Mouse (Mus musculus): ENCODE measurements around the gene Eif4g3. TPM values are rescaled to one million over a fixed set of nuclear protein-coding genes. Genes with fewer than 3 reads are reported as not detected.

The Eif4g3 gene
- 61.6 and 61.7 TPM in 2 replicates for polyA plus RNA-seq (2016; fragmentation: Nextera tagmentation; extraction: Ambion mirVana)

GRCm38 (mm10) chr4:137992890-137993289, at the start of gene Eif4g3:
Gene Eif4g3, plus strand, starts transcription at chr4:137993022.
- Histone ChIP-seq H3K4me2 (replicated peaks) (peak within 1 kb of the TSS; percentile 84), H3K27ac (peak within 1 kb of the TSS; percentile 95), H3K9ac (peak within 1 kb of the TSS; percentile 100), H3K4me1 (peaks cover 30% of the 10 kb centered on the region), H3K36me3 (peaks cover 13% of the 10 kb centered on the region), H3K4me3 (peak within 1 kb of the TSS; percentile 100), H3K27me3 (no peaks in the 10 kb centered on the region), H3K9me3 (replicated peaks) (no peaks in the 10 kb centered on the region)
- WGBS, result under 1% methylated on average over 39 of the region's 39 CpGs
- peak; percentile 71 for ATAC-seq (ENCODE audit: low FRiP score)

GRCm38 (mm10) chr4:137943540-137943939, 49.3 kb upstream of the Eif4g3 start:
- Histone ChIP-seq H3K4me1 (peaks cover 28% of the 10 kb centered on the region), H3K4me3 (no peak overlapping the region), H3K9ac (no peak overlapping the region), H3K27me3 (no peaks in the 10 kb centered on the region), H3K4me2 (replicated peaks) (no peak overlapping the region), H3K36me3 (peaks cover 23% of the 10 kb centered on the region), H3K27ac (no peak overlapping the region), H3K9me3 (replicated peaks) (0 out of 2 replicates have a peak, but pooled peaks cover 3% of the 10 kb centered on the region)
- WGBS, result 89% methylated on average over 10 of the region's 10 CpGs
- ATAC-seq (ENCODE audit: low FRiP score), result no peak

- no peak overlapping the region for H3K27ac ChIP-seq
- peaks cover 20% of the 10 kb centered on the region for H3K4me1 ChIP-seq
- 0 out of 2 replicates have a peak, but pooled peaks cover 3% of the 10 kb centered on the region for H3K9me3 ChIP-seq (replicated peaks)
- H3K9ac ChIP-seq, result no peak overlapping the region
- H3K4me2 ChIP-seq (replicated peaks), result no peak overlapping the region
- H3K36me3 ChIP-seq, result peaks cover 36% of the 10 kb centered on the region
- no peaks in the 10 kb centered on the region for H3K27me3 ChIP-seq
- no peak for ATAC-seq (ENCODE audit: low FRiP score)
- H3K4me3 ChIP-seq, result no peak overlapping the region
- WGBS, result 68% methylated on average over 4 of the region's 4 CpGs
Observed at GRCm38 (mm10) chr4:137945376-137945775, 47.4 kb upstream of the Eif4g3 start.

- 93% methylated on average over 8 of the region's 11 CpGs for WGBS
- no peak for ATAC-seq (ENCODE audit: low FRiP score)
Observed at GRCm38 (mm10) chr4:137946419-137946818, 46.4 kb upstream of the Eif4g3 start.

GRCm38 (mm10) chr4:137952840-137953239, 40.0 kb upstream of the Eif4g3 start:
- H3K4me2 ChIP-seq (replicated peaks), result no peak overlapping the region
- no peak for ATAC-seq (ENCODE audit: low FRiP score)
- peaks cover 59% of the 10 kb centered on the region for H3K36me3 ChIP-seq
- no peaks in the 10 kb centered on the region for H3K4me1 ChIP-seq
- no peak overlapping the region for H3K9ac ChIP-seq
- no peaks in the 10 kb centered on the region for H3K27me3 ChIP-seq
- no peak overlapping the region for H3K4me3 ChIP-seq
- WGBS, result 32% methylated on average over 4 of the region's 4 CpGs
- H3K9me3 ChIP-seq (replicated peaks), result no peaks in the 10 kb centered on the region
- H3K27ac ChIP-seq, result no peak overlapping the region

More at GRCm38 (mm10) chr4:137946419-137946818, 46.4 kb upstream of the Eif4g3 start:
- Histone ChIP-seq H3K4me3 (no peak overlapping the region), H3K4me2 (replicated peaks) (no peak overlapping the region), H3K27me3 (no peaks in the 10 kb centered on the region), H3K4me1 (peaks cover 18% of the 10 kb centered on the region), H3K36me3 (peaks cover 35% of the 10 kb centered on the region), H3K9ac (no peak overlapping the region), H3K27ac (no peak overlapping the region), H3K9me3 (replicated peaks) (0 out of 2 replicates have a peak, but pooled peaks cover 3% of the 10 kb centered on the region)

- no peak overlapping the region for H3K9ac ChIP-seq
- H3K9me3 ChIP-seq (replicated peaks), result no peaks in the 10 kb centered on the region
- no peak overlapping the region for H3K4me3 ChIP-seq
- H3K4me1 ChIP-seq, result no peaks in the 10 kb centered on the region
- WGBS, result 90% methylated on average over 2 of the region's 2 CpGs
- H3K4me2 ChIP-seq (replicated peaks), result no peak overlapping the region
- no peaks in the 10 kb centered on the region for H3K27me3 ChIP-seq
- no peak overlapping the region for H3K27ac ChIP-seq
- ATAC-seq (ENCODE audit: low FRiP score), result no peak
- peaks cover 63% of the 10 kb centered on the region for H3K36me3 ChIP-seq
Observed at GRCm38 (mm10) chr4:137954184-137954583, 38.6 kb upstream of the Eif4g3 start.

GRCm38 (mm10) chr4:137954926-137955396, 37.9 kb upstream of the Eif4g3 start:
- Histone ChIP-seq H3K4me2 (replicated peaks) (no peak overlapping the region), H3K4me3 (no peak overlapping the region), H3K9me3 (replicated peaks) (0 out of 2 replicates have a peak, but pooled peaks cover 3% of the 10 kb centered on the region), H3K27ac (no peak overlapping the region), H3K27me3 (no peaks in the 10 kb centered on the region), H3K9ac (no peak overlapping the region), H3K4me1 (no peaks in the 10 kb centered on the region), H3K36me3 (peaks cover 64% of the 10 kb centered on the region)
- no peak for ATAC-seq (ENCODE audit: low FRiP score)
- WGBS, result 90% methylated on average over 8 of the region's 8 CpGs

GRCm38 (mm10) chr4:137956260-137956659, 36.6 kb upstream of the Eif4g3 start:
- Histone ChIP-seq H3K9ac (no peak overlapping the region), H3K27me3 (no peaks in the 10 kb centered on the region), H3K4me1 (no peaks in the 10 kb centered on the region), H3K4me2 (replicated peaks) (no peak overlapping the region), H3K36me3 (peaks cover 66% of the 10 kb centered on the region), H3K27ac (no peak overlapping the region), H3K9me3 (replicated peaks) (0 out of 2 replicates have a peak, but pooled peaks cover 3% of the 10 kb centered on the region), H3K4me3 (no peak overlapping the region)
- no peak for ATAC-seq (ENCODE audit: low FRiP score)
- 96% methylated on average over 15 of the region's 15 CpGs for WGBS

GRCm38 (mm10) chr4:137959889-137960665, 32.7 kb upstream of the Eif4g3 start:
- no peaks in the 10 kb centered on the region for H3K27me3 ChIP-seq
- no peak overlapping the region for H3K9ac ChIP-seq
- H3K4me2 ChIP-seq (replicated peaks), result no peak overlapping the region
- no peak for ATAC-seq (ENCODE audit: low FRiP score)
- H3K27ac ChIP-seq, result no peak overlapping the region
- no peaks in the 10 kb centered on the region for H3K4me1 ChIP-seq
- H3K36me3 ChIP-seq, result peaks cover 70% of the 10 kb centered on the region
- no peak overlapping the region for H3K4me3 ChIP-seq
- WGBS, result 88% methylated on average over 13 of the region's 13 CpGs
- 0 out of 2 replicates have a peak, but pooled peaks cover 3% of the 10 kb centered on the region for H3K9me3 ChIP-seq (replicated peaks)

GRCm38 (mm10) chr4:137960757-137961156, 32.1 kb upstream of the Eif4g3 start:
- ATAC-seq (ENCODE audit: low FRiP score), result no peak

GRCm38 (mm10) chr4:137962643-137963350, 30.0 kb upstream of the Eif4g3 start:
- ATAC-seq (ENCODE audit: low FRiP score), result no peak
- 0 out of 2 replicates have a peak, but pooled peaks cover 3% of the 10 kb centered on the region for H3K9me3 ChIP-seq (replicated peaks)
- H3K4me3 ChIP-seq, result no peak overlapping the region
- H3K27ac ChIP-seq, result no peak overlapping the region
- H3K9ac ChIP-seq, result no peak overlapping the region
- H3K4me2 ChIP-seq (replicated peaks), result no peak overlapping the region
- H3K27me3 ChIP-seq, result no peaks in the 10 kb centered on the region
- 91% methylated on average over 20 of the region's 20 CpGs for WGBS
- peaks cover 49% of the 10 kb centered on the region for H3K36me3 ChIP-seq
- H3K4me1 ChIP-seq, result no peaks in the 10 kb centered on the region

More at GRCm38 (mm10) chr4:137960757-137961156, 32.1 kb upstream of the Eif4g3 start:
- Histone ChIP-seq H3K36me3 (peaks cover 67% of the 10 kb centered on the region), H3K27ac (no peak overlapping the region), H3K4me1 (no peaks in the 10 kb centered on the region), H3K9me3 (replicated peaks) (0 out of 2 replicates have a peak, but pooled peaks cover 3% of the 10 kb centered on the region), H3K27me3 (no peaks in the 10 kb centered on the region), H3K4me2 (replicated peaks) (no peak overlapping the region), H3K9ac (no peak overlapping the region), H3K4me3 (no peak overlapping the region)
- 80% methylated on average over 11 of the region's 11 CpGs for WGBS

- Histone ChIP-seq H3K4me3 (no peak overlapping the region), H3K4me2 (replicated peaks) (no peak overlapping the region), H3K9ac (no peak overlapping the region), H3K9me3 (replicated peaks) (0 out of 2 replicates have a peak, but pooled peaks cover 3% of the 10 kb centered on the region), H3K27me3 (no peaks in the 10 kb centered on the region), H3K27ac (no peak overlapping the region), H3K36me3 (peaks cover 44% of the 10 kb centered on the region), H3K4me1 (no peaks in the 10 kb centered on the region)
- WGBS, result 92% methylated on average over 6 of the region's 6 CpGs
- ATAC-seq (ENCODE audit: low FRiP score), result no peak
Observed at GRCm38 (mm10) chr4:137963431-137963830, 29.4 kb upstream of the Eif4g3 start.

All from hindbrain, embryonic 12.5 days (tissue).